Mouse (Mus musculus): ENCODE data around the gene Ranbp3l. TPM values are rescaled to one million over a fixed set of nuclear protein-coding genes. Genes with fewer than 3 reads are reported as not detected.

The Ranbp3l gene
- polyA plus RNA-seq, 1 experiment from 2014 or later: 5.2 TPM

- no peaks in the 10 kb centered on the region for H3K9me3 ChIP-seq
- no peaks in the 10 kb centered on the region for H3K36me3 ChIP-seq
- WGBS: 74% methylated on average over 5 of the region's 5 CpGs
- H3K27ac ChIP-seq (replicated peaks): no peak overlapping the region
- no peak for ATAC-seq (replicated peaks)
- no peak overlapping the region for H3K9ac ChIP-seq (replicated peaks)
- no peaks in the 10 kb centered on the region for H3K4me1 ChIP-seq
- H3K27me3 ChIP-seq: no peaks in the 10 kb centered on the region
- no peak overlapping the region for H3K4me2 ChIP-seq (replicated peaks)
- H3K4me3 ChIP-seq: no peak overlapping the region
Measured at GRCm38 (mm10) chr15:9087421-9087820, 119.7 kb downstream of the Ranbp3l start.

DNA sequence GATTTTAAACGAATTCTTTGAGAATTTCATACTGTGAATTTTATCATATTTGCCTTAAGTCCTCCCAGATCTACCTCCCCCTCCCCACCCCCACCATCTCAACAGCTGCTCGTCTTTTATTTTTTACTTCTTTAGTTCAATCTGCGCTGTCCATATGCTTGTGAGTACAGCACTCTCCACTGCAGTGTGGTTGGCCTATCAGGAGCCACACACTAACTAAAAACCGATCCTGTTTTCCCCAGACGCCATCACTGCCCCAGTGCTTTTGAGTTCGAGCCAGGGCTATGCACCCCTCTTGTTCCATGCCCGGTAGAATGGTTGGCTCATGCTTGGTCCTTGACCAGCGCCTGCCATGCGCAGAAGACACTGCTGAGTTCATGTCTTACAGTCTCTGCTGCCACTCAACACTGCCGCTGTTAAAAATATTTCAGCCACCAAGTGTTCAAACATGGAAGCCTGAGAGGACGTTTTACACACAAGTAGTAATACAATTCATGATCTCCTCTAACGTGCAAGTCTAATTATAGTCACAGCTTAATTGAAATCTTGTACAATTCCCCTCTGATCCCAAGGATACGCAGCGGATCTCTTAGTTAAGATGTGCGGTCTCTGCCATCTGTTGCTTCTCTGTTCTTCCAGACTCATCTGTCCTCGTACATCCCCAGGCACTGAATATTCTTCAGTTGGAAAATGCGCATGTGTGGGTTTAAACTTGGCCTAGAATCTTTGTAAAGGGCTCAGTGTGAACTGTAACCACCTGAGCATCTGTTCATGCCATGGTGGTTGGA is 120.3 kb downstream of the Ranbp3l start:
- Histone ChIP-seq H3K36me3 (no peaks in the 10 kb centered on the region), H3K27ac (replicated peaks) (no peak overlapping the region), H3K9me3 (no peaks in the 10 kb centered on the region), H3K4me3 (no peak overlapping the region), H3K4me2 (replicated peaks) (no peak overlapping the region), H3K4me1 (no peaks in the 10 kb centered on the region), H3K27me3 (no peaks in the 10 kb centered on the region), H3K9ac (replicated peaks) (no peak overlapping the region)
- 84% methylated on average over 17 of the region's 17 CpGs for WGBS
- ATAC-seq (replicated peaks): no peak

GRCm38 (mm10) chr15:9088683-9089072 is 120.9 kb downstream of the Ranbp3l start:
- ATAC-seq (replicated peaks): no peak

DNA sequence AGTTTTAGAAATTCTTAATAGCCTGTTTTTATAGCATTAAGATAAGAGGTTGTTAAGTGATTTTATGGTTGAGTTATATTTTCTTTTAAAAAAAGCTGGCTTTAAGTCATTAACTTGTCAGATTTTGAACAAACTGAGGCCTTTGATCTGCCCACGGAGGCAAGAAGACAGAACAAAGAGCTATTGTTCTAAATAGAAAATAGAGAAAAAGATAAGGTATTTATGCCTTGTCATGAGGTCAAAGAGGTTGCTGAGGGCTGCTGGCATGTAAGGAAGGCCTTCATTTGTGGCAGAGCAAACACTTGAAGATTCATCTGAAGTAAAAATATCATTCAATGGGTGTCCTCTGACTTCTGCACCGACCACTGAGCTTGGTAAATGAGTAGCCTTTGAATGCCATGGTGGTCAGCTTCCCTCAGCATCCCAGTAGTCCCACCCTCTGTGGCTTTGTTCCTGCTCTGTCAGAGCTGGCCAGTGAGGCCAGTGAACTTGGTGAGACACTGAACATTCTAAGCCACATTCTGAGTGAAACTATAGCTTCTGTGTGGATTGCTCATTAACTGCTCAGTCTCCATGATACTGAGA is 121.5 kb downstream of the Ranbp3l start:
- no peak for ATAC-seq (replicated peaks)
- Histone ChIP-seq H3K9ac (replicated peaks) (no peak overlapping the region), H3K27me3 (no peaks in the 10 kb centered on the region), H3K36me3 (no peaks in the 10 kb centered on the region), H3K27ac (replicated peaks) (no peak overlapping the region), H3K4me2 (replicated peaks) (no peak overlapping the region), H3K9me3 (no peaks in the 10 kb centered on the region), H3K4me1 (peaks cover 1% of the 10 kb centered on the region), H3K4me3 (no peak overlapping the region)
- WGBS: 21% methylated on average over 2 of the region's 2 CpGs

More at GRCm38 (mm10) chr15:9088683-9089072, 120.9 kb downstream of the Ranbp3l start:
- no peak overlapping the region for H3K4me2 ChIP-seq (replicated peaks)
- H3K4me3 ChIP-seq: no peak overlapping the region
- H3K9me3 ChIP-seq: no peaks in the 10 kb centered on the region
- H3K4me1 ChIP-seq: no peaks in the 10 kb centered on the region
- H3K36me3 ChIP-seq: no peaks in the 10 kb centered on the region
- no peak overlapping the region for H3K27ac ChIP-seq (replicated peaks)
- no peak overlapping the region for H3K9ac ChIP-seq (replicated peaks)
- WGBS: 79% methylated on average over 8 of the region's 8 CpGs
- H3K27me3 ChIP-seq: no peaks in the 10 kb centered on the region

DNA sequence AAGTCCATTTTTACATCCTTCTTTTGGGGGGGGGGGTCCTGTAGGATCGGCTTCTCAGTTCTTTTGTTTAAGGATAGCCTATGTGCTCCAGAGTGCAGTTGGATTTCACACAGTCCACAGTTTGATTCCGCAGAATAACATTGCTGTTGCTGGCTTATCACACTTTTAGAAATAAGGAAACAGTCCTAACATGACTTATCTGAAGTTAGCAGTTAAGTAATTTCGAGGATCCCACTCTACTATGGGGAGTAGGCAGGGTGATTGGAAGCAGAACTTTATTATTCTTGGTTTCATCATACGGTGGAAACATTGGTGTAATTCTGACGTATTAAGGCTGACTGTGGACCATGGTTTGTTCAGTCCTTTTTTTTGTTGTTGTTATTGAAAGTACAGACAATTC is 122.9 kb downstream of the Ranbp3l start:
- Histone ChIP-seq H3K27me3 (no peaks in the 10 kb centered on the region), H3K27ac (replicated peaks) (no peak overlapping the region), H3K9ac (replicated peaks) (no peak overlapping the region), H3K4me1 (peaks cover 6% of the 10 kb centered on the region), H3K4me3 (no peak overlapping the region), H3K4me2 (replicated peaks) (no peak overlapping the region), H3K9me3 (no peaks in the 10 kb centered on the region), H3K36me3 (no peaks in the 10 kb centered on the region)
- WGBS: 97% methylated on average over 5 of the region's 5 CpGs
- ATAC-seq (replicated peaks): no peak

DNA sequence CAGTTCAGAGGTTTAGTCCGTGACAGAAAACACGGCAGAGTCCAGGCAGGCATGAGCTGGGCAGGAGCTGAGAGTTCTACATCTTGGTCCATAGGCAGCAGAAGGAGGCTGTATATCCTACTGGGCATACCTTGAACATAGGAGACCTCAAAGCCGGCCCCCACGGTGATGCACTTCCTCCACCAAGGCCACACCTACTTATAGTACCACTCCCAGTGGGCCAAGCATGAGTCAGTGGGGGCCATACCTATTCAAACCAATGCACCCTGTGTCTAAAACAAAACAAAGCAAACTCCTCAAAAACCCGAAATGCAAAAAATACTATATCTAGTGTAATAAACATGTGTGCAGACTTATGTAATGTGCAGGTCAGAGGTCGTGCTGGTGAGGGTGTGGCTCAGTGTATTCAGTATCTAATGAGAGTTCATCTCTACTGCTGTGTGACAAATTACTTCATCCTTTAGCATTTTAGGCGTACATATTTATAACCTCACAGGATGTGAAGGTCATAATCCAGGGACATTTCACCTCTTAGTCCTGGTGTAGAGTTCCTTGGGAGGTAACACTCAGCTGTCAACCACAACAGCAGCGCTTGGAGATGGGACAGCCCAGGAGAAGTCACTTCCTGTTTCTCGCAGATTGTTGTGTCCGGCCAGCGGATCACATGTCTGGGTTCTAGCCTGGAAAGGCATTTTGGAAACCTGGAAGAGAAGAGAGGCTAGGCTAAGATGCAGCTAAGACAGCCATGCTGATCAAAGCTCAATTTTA is 126.0 kb downstream of the Ranbp3l start:
- H3K27me3 ChIP-seq: no peaks in the 10 kb centered on the region
- no peak overlapping the region for H3K27ac ChIP-seq (replicated peaks)
- no peaks in the 10 kb centered on the region for H3K9me3 ChIP-seq
- H3K4me3 ChIP-seq: peak overlapping the region; percentile 10; the same call in 1 of the 2 replicates
- H3K36me3 ChIP-seq: peaks cover 10% of the 10 kb centered on the region
- no peak overlapping the region for H3K9ac ChIP-seq (replicated peaks)
- 78% methylated on average over 11 of the region's 11 CpGs for WGBS
- H3K4me1 ChIP-seq: peaks cover 6% of the 10 kb centered on the region
- ATAC-seq (replicated peaks): peak; percentile 49
- peak overlapping the region; percentile 35 for H3K4me2 ChIP-seq (replicated peaks)

DNA sequence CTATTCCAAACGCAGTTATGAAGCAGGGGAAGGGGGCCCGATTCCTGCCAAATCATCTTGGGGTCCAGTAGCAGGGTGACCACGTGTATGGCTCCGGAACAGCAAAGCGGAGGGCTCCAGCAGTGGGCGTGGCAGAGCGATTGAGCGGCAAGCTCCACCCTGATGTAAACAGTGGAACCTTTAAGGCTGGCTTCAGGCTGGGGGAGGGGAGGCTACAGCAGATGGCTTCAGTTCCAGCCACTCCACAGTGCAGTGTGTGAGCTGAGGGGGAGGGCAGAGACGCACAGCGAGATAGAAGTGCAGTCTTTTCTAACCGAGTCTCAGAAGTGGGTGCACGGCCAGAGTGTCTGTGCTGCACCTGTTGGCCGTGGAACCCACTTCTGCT is 126.6 kb downstream of the Ranbp3l start:
- Histone ChIP-seq H3K27me3 (no peaks in the 10 kb centered on the region), H3K4me2 (replicated peaks) (peak overlapping the region; percentile 35), H3K4me1 (peaks cover 6% of the 10 kb centered on the region), H3K9me3 (no peaks in the 10 kb centered on the region), H3K4me3 (peak overlapping the region; percentile 10; the same call in 1 of the 2 replicates), H3K9ac (replicated peaks) (no peak overlapping the region), H3K36me3 (peaks cover 10% of the 10 kb centered on the region), H3K27ac (replicated peaks) (no peak overlapping the region)
- peak; percentile 94 for ATAC-seq (replicated peaks)
- 23% methylated on average over 13 of the region's 13 CpGs for WGBS

GRCm38 (mm10) chr15:9096865-9097264 is 129.1 kb downstream of the Ranbp3l start:
- Histone ChIP-seq H3K27ac (replicated peaks) (no peak overlapping the region), H3K4me1 (peaks cover 11% of the 10 kb centered on the region), H3K9me3 (no peaks in the 10 kb centered on the region), H3K4me2 (replicated peaks) (no peak overlapping the region), H3K9ac (replicated peaks) (no peak overlapping the region), H3K4me3 (no peak overlapping the region), H3K36me3 (peaks cover 18% of the 10 kb centered on the region), H3K27me3 (no peaks in the 10 kb centered on the region)
- WGBS: 94% methylated on average over 4 of the region's 4 CpGs
- no peak for ATAC-seq (replicated peaks)

DNA sequence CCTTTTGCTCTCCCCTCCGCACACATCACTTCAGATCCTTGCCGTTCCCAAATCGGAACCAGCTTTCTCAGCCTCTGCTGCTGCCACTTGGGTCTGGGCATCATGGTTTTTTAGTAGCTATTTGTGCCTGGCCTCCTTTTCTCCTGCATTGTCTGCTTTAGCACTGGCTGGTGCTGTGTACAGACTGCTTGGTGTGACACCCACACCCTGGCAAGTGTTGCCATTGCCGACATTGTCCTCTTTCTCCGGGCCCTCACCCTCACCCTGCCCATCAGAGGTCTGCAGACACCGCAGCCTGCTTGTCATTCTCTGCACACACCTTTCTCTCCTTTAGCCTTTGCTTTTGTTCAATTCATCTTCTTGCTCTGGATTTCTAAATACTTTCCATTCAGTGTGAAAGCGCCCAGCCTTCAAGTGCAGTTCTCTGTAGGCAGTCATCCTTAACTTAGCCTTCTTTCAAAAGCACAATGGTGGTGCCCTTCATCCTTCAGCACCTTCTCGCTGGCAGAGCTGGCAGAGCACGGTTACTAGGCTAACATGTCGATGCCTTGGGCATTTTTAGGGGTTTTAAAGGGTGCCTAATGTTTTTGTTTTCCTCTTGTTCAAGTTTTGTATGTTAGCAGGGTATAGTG is 132.8 kb downstream of the Ranbp3l start:
- no peaks in the 10 kb centered on the region for H3K9me3 ChIP-seq
- 0 out of 2 replicates have a peak, but pooled peaks cover 5% of the 10 kb centered on the region for H3K4me1 ChIP-seq
- 0 out of 2 replicates have a peak, but pooled peaks have one; percentile 48 for ATAC-seq (replicated peaks)
- no peak overlapping the region for H3K27ac ChIP-seq (replicated peaks)
- H3K9ac ChIP-seq (replicated peaks): no peak overlapping the region
- WGBS: 59% methylated on average over 10 of the region's 10 CpGs
- H3K4me3 ChIP-seq: no peak overlapping the region
- H3K36me3 ChIP-seq: peaks cover 34% of the 10 kb centered on the region
- H3K4me2 ChIP-seq (replicated peaks): no peak overlapping the region
- H3K27me3 ChIP-seq: no peaks in the 10 kb centered on the region

GRCm38 (mm10) chr15:9106303-9107074 is 138.7 kb downstream of the Ranbp3l start:
- no peaks in the 10 kb centered on the region for H3K4me1 ChIP-seq
- WGBS: 80% methylated on average over 13 of the region's 13 CpGs
- no peak overlapping the region for H3K4me2 ChIP-seq (replicated peaks)
- no peaks in the 10 kb centered on the region for H3K9me3 ChIP-seq
- no peak for ATAC-seq (replicated peaks)
- no peak overlapping the region for H3K9ac ChIP-seq (replicated peaks)
- H3K4me3 ChIP-seq: no peak overlapping the region
- no peaks in the 10 kb centered on the region for H3K27me3 ChIP-seq
- peaks cover 33% of the 10 kb centered on the region for H3K36me3 ChIP-seq
- H3K27ac ChIP-seq (replicated peaks): no peak overlapping the region

DNA sequence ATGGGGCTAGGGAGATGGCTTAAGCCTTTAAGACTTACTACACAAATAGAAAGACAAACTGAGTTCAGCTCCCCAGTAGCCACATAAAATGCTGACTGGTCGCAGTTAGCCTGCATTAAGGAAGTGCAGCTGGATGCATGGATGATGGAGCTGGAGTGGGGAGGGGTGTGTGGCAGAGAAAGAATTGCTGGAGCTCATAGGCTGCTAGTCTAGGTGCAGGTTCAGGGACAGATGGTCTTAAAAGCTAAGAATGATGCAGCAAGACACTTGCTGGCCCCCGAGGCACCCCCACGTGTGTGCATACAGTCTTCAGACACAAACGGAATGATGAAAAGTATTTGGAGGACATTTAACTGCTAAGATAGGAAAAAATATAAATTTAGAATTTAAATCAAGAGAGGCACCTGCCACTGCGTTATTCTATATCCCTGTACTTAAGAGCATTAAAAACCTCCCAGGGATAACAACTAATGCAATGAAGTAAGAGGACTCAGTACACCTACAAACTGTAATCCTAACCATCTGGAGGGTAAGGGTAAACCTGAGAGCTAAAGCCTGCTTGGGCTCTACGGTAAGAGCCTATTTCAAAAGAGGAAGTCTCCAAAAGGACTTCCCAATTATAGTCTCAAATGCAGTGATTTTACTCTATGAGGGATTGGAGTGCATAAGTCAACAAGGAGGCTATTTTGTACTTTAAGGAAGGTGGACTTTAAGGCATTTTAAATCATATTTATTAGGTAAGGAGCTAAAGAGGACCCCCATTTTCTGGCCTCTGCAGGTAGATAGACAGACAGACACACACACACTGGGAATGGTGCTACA is 143.0 kb downstream of the Ranbp3l start:
- Histone ChIP-seq H3K9ac (replicated peaks) (no peak overlapping the region), H3K9me3 (no peaks in the 10 kb centered on the region), H3K4me2 (replicated peaks) (no peak overlapping the region), H3K27me3 (no peaks in the 10 kb centered on the region), H3K36me3 (peaks cover 51% of the 10 kb centered on the region), H3K27ac (replicated peaks) (no peak overlapping the region), H3K4me1 (no peaks in the 10 kb centered on the region), H3K4me3 (no peak overlapping the region)
- WGBS: 92% methylated on average over 6 of the region's 6 CpGs
- no peak for ATAC-seq (replicated peaks)

Measured in forebrain, embryonic 15.5 days (tissue).